Mouse (Mus musculus): Measurements from ENCODE around the gene Tnfrsf1b. TPM values are rescaled to one million over a fixed set of nuclear protein-coding genes. Genes with fewer than 3 reads are reported as not detected.

Gene Tnfrsf1b
- polyA plus RNA-seq (2014; fragmentation: Nextera tagmentation; extraction: Ambion mirVana), result 4.4 and 4.7 TPM in 2 replicates

GRCm38 (mm10) chr4:145246173-145247011, at the start of gene Tnfrsf1b:
TSS of gene Tnfrsf1b (minus strand) at chr4:145246870.
- ATAC-seq (ENCODE audit: low FRiP score) (peak; percentile 73), DNase-seq (ENCODE audit: low spot score) (no peak)
- H3K9me3 ChIP-seq (ENCODE audit: control insufficient read depth, low read length), result no peaks in the 10 kb centered on the region
- H3K36me3 ChIP-seq (replicated peaks; ENCODE audit: control insufficient read depth, insufficient read depth), result no peaks in the 10 kb centered on the region
- H3K4me3 ChIP-seq (replicated peaks; ENCODE audit: low read length), result peak within 1 kb of the TSS; percentile 46
- under 1% methylated on average over 47 of the region's 47 CpGs for WGBS
- H3K27me3 ChIP-seq (ENCODE audit: control insufficient read depth, insufficient read depth, low read length), result peaks cover 31% of the 10 kb centered on the region
- peaks cover 11% of the 10 kb centered on the region; the same call in 1 of the 2 replicates for H3K4me1 ChIP-seq (replicated peaks; ENCODE audit: control insufficient read depth, insufficient read depth, low read length)
- H3K27ac ChIP-seq, result no peak within 1 kb of the TSS
- H3K9ac ChIP-seq, result peak within 1 kb of the TSS; percentile 64
- peak within 1 kb of the TSS; percentile 79 for H3K4me2 ChIP-seq (replicated peaks)

GRCm38 (mm10) chr4:145295589-145296300, 49.1 kb upstream of the Tnfrsf1b start:
- 0 out of 2 replicates have a peak, but pooled peaks have one; percentile 57 for ATAC-seq (ENCODE audit: low FRiP score)
- H3K4me2 ChIP-seq (replicated peaks), result no peak overlapping the region

GRCm38 (mm10) chr4:145294588-145294987, 47.9 kb upstream of the Tnfrsf1b start:
- no peak overlapping the region for H3K4me2 ChIP-seq (replicated peaks)
- no peak overlapping the region for H3K27ac ChIP-seq
- no peaks in the 10 kb centered on the region for H3K9me3 ChIP-seq (ENCODE audit: control insufficient read depth, low read length)
- H3K4me3 ChIP-seq (replicated peaks; ENCODE audit: low read length), result no peak overlapping the region
- H3K4me1 ChIP-seq (replicated peaks; ENCODE audit: control insufficient read depth, insufficient read depth, low read length), result no peaks in the 10 kb centered on the region
- 90% methylated on average over 5 of the region's 5 CpGs for WGBS
- H3K27me3 ChIP-seq (ENCODE audit: control insufficient read depth, insufficient read depth, low read length), result no peaks in the 10 kb centered on the region
- no peak overlapping the region for H3K9ac ChIP-seq
- DNase-seq (ENCODE audit: low spot score), result no peak
- H3K36me3 ChIP-seq (replicated peaks; ENCODE audit: control insufficient read depth, insufficient read depth), result no peaks in the 10 kb centered on the region
- no peak for ATAC-seq (ENCODE audit: low FRiP score)

More at GRCm38 (mm10) chr4:145295589-145296300, 49.1 kb upstream of the Tnfrsf1b start:
- peak; percentile 78 for DNase-seq (ENCODE audit: low spot score)
- H3K4me1 ChIP-seq (replicated peaks; ENCODE audit: control insufficient read depth, insufficient read depth, low read length), result no peaks in the 10 kb centered on the region
- H3K9me3 ChIP-seq (ENCODE audit: control insufficient read depth, low read length), result no peaks in the 10 kb centered on the region
- H3K36me3 ChIP-seq (replicated peaks; ENCODE audit: control insufficient read depth, insufficient read depth), result no peaks in the 10 kb centered on the region
- no peaks in the 10 kb centered on the region for H3K27me3 ChIP-seq (ENCODE audit: control insufficient read depth, insufficient read depth, low read length)
- H3K4me3 ChIP-seq (replicated peaks; ENCODE audit: low read length), result no peak overlapping the region
- no peak overlapping the region for H3K9ac ChIP-seq
- no peak overlapping the region for H3K27ac ChIP-seq
- 52% methylated on average over 5 of the region's 5 CpGs for WGBS

DNA sequence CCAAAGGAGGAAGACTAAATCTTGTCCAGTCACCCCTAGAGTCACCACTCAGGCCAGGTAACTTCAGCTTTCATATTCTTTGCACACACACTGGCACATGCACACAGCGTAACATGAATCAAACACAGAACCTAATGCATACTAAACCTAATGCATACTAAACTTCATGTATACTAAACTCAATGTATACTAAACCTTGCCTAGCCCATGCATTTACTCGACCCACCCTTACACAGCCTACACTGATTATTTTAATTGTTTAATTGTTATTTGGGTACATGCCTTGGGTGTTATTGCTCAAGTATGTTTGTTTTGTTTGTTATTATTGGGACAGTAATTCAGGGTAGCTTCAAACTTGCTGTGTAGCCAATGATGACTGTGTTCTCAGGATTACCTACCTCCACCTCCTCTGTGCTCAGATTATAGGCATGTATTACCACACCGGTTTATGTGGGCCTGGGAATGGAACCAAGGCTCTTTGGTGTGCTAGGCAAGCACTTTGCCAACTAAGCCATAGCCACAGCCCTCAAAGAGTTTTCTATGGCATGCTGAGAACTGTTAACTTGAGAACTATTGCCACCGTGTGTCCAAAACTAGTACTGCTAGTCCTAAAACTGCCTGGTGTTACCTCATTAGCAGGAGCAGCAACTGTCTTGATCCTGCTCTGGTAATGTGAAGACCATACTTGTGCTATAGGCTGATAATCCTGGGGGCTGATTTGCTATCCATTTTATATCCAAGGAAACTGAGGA, 39.9 kb upstream of the Tnfrsf1b start:
- no peaks in the 10 kb centered on the region for H3K36me3 ChIP-seq (replicated peaks; ENCODE audit: control insufficient read depth, insufficient read depth)
- no peak overlapping the region for H3K4me2 ChIP-seq (replicated peaks)
- ATAC-seq (ENCODE audit: low FRiP score) (peak; percentile 81; the same call in 1 of the 2 replicates), DNase-seq (ENCODE audit: low spot score) (peak; percentile 89)
- no peak overlapping the region for H3K27ac ChIP-seq
- H3K4me1 ChIP-seq (replicated peaks; ENCODE audit: control insufficient read depth, insufficient read depth, low read length), result no peaks in the 10 kb centered on the region
- no peaks in the 10 kb centered on the region for H3K9me3 ChIP-seq (ENCODE audit: control insufficient read depth, low read length)
- no peak overlapping the region for H3K4me3 ChIP-seq (replicated peaks; ENCODE audit: low read length)
- WGBS, result 53% methylated on average over 4 of the region's 4 CpGs
- no peak overlapping the region for H3K9ac ChIP-seq
- H3K27me3 ChIP-seq (ENCODE audit: control insufficient read depth, insufficient read depth, low read length), result no peaks in the 10 kb centered on the region

GRCm38 (mm10) chr4:145284675-145285074, 38.0 kb upstream of the Tnfrsf1b start:
- no peak for ATAC-seq (ENCODE audit: low FRiP score)
- Histone ChIP-seq H3K9ac (no peak overlapping the region), H3K9me3 (ENCODE audit: control insufficient read depth, low read length) (no peaks in the 10 kb centered on the region), H3K4me2 (replicated peaks) (no peak overlapping the region), H3K27me3 (ENCODE audit: control insufficient read depth, insufficient read depth, low read length) (no peaks in the 10 kb centered on the region), H3K4me1 (replicated peaks; ENCODE audit: control insufficient read depth, insufficient read depth, low read length) (no peaks in the 10 kb centered on the region), H3K36me3 (replicated peaks; ENCODE audit: control insufficient read depth, insufficient read depth) (no peaks in the 10 kb centered on the region), H3K4me3 (replicated peaks; ENCODE audit: low read length) (no peak overlapping the region), H3K27ac (no peak overlapping the region)
- DNase-seq (ENCODE audit: low spot score), result no peak
- WGBS, result 95% methylated on average over 4 of the region's 4 CpGs

DNA sequence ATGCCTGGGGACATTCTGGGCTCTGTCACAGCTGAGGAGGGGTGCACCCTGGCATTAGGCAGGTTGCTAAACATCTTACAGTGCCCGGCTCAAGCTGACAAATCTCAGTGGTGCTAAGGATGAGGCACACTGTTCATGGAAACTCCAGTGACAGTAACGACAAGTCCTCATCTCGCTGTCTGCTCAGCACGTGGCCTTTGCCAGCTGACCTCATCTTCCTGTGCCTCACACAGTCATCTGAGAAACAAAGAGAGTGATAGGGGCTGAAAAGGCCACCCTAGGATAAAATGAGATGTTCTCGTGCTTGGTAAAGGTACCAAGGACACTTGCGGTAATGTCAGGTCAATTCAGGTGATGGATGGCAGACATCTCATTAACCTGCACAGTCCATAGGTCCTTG, 36.8 kb upstream of the Tnfrsf1b start:
- DNase-seq (ENCODE audit: low spot score) (no peak), ATAC-seq (ENCODE audit: low FRiP score) (no peak)
- Histone ChIP-seq H3K9me3 (ENCODE audit: control insufficient read depth, low read length) (no peaks in the 10 kb centered on the region), H3K36me3 (replicated peaks; ENCODE audit: control insufficient read depth, insufficient read depth) (no peaks in the 10 kb centered on the region), H3K9ac (no peak overlapping the region), H3K27ac (no peak overlapping the region), H3K4me2 (replicated peaks) (no peak overlapping the region), H3K27me3 (ENCODE audit: control insufficient read depth, insufficient read depth, low read length) (no peaks in the 10 kb centered on the region), H3K4me3 (replicated peaks; ENCODE audit: low read length) (no peak overlapping the region), H3K4me1 (replicated peaks; ENCODE audit: control insufficient read depth, insufficient read depth, low read length) (no peaks in the 10 kb centered on the region)
- 75% methylated on average over 6 of the region's 6 CpGs for WGBS

DNA sequence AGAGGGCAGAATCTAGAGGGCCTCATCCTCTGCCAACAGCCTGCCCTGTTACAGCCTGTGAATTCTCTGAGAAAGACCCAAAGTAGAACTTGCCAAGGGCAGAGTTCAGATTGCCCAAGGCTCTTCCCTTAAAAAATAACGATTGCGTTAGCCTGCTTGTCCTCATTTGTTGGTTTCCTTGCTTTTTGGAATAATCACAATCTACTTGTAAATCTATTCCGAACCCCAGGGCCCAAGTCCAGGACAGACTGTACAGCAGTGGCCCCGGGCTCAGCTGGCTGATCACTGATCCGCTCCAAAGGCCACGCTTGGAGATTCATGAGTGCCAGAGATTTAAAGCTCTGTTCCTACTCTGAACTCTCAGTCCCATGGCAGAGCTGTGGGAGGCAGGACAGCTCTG, 34.3 kb upstream of the Tnfrsf1b start:
- Histone ChIP-seq H3K36me3 (replicated peaks; ENCODE audit: control insufficient read depth, insufficient read depth) (no peaks in the 10 kb centered on the region), H3K4me3 (replicated peaks; ENCODE audit: low read length) (no peak overlapping the region), H3K4me2 (replicated peaks) (no peak overlapping the region), H3K9ac (no peak overlapping the region), H3K27ac (no peak overlapping the region), H3K9me3 (ENCODE audit: control insufficient read depth, low read length) (no peaks in the 10 kb centered on the region), H3K4me1 (replicated peaks; ENCODE audit: control insufficient read depth, insufficient read depth, low read length) (no peaks in the 10 kb centered on the region), H3K27me3 (ENCODE audit: control insufficient read depth, insufficient read depth, low read length) (no peaks in the 10 kb centered on the region)
- ATAC-seq (ENCODE audit: low FRiP score) (no peak), DNase-seq (ENCODE audit: low spot score) (no peak)
- 88% methylated on average over 6 of the region's 6 CpGs for WGBS

DNA sequence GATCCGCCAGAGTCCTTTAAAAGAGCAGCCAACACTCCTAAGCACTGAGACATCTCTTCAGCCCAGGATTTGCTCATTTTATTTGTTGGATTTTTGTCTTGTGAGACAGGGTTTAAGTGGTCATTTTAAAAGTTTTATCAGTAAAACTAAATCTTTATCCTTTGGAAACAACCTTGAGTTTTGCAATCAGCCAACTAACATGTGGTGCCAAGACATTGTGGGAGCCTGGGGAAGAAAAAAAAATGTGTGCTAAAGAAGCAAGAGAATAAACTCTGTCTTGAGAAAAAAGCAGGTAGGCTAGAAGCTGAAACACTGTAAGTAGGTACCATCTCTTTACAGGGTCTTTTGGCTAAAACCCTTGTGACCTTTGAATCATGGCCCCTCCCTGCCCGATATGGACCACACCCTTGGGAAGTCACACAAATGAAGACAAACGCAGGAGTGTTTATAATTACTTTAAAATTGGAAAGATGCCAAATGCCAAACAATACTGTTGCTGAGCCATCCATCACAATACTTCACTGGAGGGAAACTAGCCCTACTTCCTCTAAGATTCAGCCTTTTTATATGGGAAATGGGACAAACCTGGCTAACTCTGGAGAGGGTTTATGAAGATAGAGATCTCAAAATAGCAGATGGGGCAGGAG, 32.2 kb upstream of the Tnfrsf1b start:
- H3K4me1 ChIP-seq (replicated peaks; ENCODE audit: control insufficient read depth, insufficient read depth, low read length), result no peaks in the 10 kb centered on the region
- H3K9ac ChIP-seq, result no peak overlapping the region
- H3K36me3 ChIP-seq (replicated peaks; ENCODE audit: control insufficient read depth, insufficient read depth), result no peaks in the 10 kb centered on the region
- no peaks in the 10 kb centered on the region for H3K9me3 ChIP-seq (ENCODE audit: control insufficient read depth, low read length)
- no peak overlapping the region for H3K27ac ChIP-seq
- DNase-seq (ENCODE audit: low spot score), result no peak
- H3K4me2 ChIP-seq (replicated peaks), result no peak overlapping the region
- ATAC-seq (ENCODE audit: low FRiP score), result no peak
- 70% methylated on average over 3 of the region's 3 CpGs for WGBS
- no peak overlapping the region for H3K4me3 ChIP-seq (replicated peaks; ENCODE audit: low read length)
- no peaks in the 10 kb centered on the region for H3K27me3 ChIP-seq (ENCODE audit: control insufficient read depth, insufficient read depth, low read length)

Data from hindbrain, embryonic 14.5 days (tissue).